Comparison of ENCODE assay signal across 14 mouse cellular contexts in genomic region chr5:128619987-128620386, GRCm38 (mm10). TPM values are rescaled to one million over a fixed set of nuclear protein-coding genes. Genes with fewer than 3 reads are reported as not detected.
DNase-seq lines count a peak whose midpoint lies in the region; ATAC-seq and TF ChIP-seq lines count a peak whose summit lies in the region.
"Had no signal": no experiment of that assay in that cellular context is flagged by ENCODE, and none has a peak within 500 bp of the region (broad histone marks: within the 10 kb centered on the region; RNA-seq: fewer than 3 reads in every experiment).

No protein-coding gene starts in this region.

- intact Hi-C loops in left cerebral cortex, postnatal 4 days (cut with DNase I): no loop called here
- intact Hi-C loops in heart, adult 2 months (cut with DNase I): no loop called here

- DNase-seq in left cerebral cortex, postnatal 4 days: peak; percentile 21
- no peak for DNase-seq in left cerebral cortex, adult 18-20 months (ENCODE audit: low spot score in 2 of 2)
- DNase-seq in embryo, embryonic 11 days: peak; percentile 69
- peak; percentile 63 for DNase-seq in midbrain, embryonic 14.5 days
- no peak for DNase-seq in heart, adult 2 months
- DNase-seq: cerebellum, adult 18-20 months; kidney, postnatal 4 days had no signal

- no peaks in the 10 kb centered on the region for H3K27me3 ChIP-seq in embryonic facial prominence, embryonic 12.5 days
- peaks cover 3% of the 10 kb centered on the region; the same call in 1 of the 2 replicates for H3K27me3 ChIP-seq in midbrain, embryonic 14.5 days (ENCODE audit: control insufficient read depth, insufficient read depth, low read length)
- H3K27me3 ChIP-seq in heart, adult 2 months (ENCODE audit: control insufficient read depth, insufficient read depth, low read length): no peaks in the 10 kb centered on the region

- H3K4me3 ChIP-seq in embryonic facial prominence, embryonic 12.5 days: no peak overlapping the region
- H3K4me3 ChIP-seq in midbrain, embryonic 14.5 days (replicated peaks; ENCODE audit: low read depth, low read length): no peak overlapping the region
- H3K4me3 ChIP-seq in heart, adult 2 months: no peak overlapping the region
- H3K4me3 ChIP-seq: hindbrain, embryonic 12.5 days; left cerebral cortex, adult 2 months had no signal

- H3K27ac ChIP-seq in embryonic facial prominence, embryonic 12.5 days: peak overlapping the region; percentile 84
- H3K27ac ChIP-seq in midbrain, embryonic 14.5 days (replicated peaks; ENCODE audit: low read depth, low read length): no peak overlapping the region
- H3K27ac ChIP-seq in heart, adult 2 months: no peak overlapping the region
- H3K27ac ChIP-seq: hindbrain, embryonic 12.5 days; left cerebral cortex, adult 2 months had no signal

- WGBS in embryonic facial prominence, embryonic 12.5 days: 7% methylated on average over 8 of the region's 8 CpGs
- 24% methylated on average over 8 of the region's 8 CpGs for WGBS in midbrain, embryonic 14.5 days
- WGBS in heart, adult 2 months: 55% methylated on average over 8 of the region's 8 CpGs

- TF ChIP-seq EP300 in heart, adult 2 months (IDR thresholded peaks at IDR 0.05; ENCODE audit: insufficient read depth, low read depth, low read length): no peak

- no peaks in the 10 kb centered on the region for H3K36me3 ChIP-seq in embryonic facial prominence, embryonic 12.5 days
- H3K36me3 ChIP-seq in midbrain, embryonic 14.5 days (ENCODE audit: control insufficient read depth, insufficient read depth, low read length): no peaks in the 10 kb centered on the region
- no peaks in the 10 kb centered on the region for H3K36me3 ChIP-seq in heart, adult 2 months (ENCODE audit: control insufficient read depth, insufficient read depth, low read length)
- H3K36me3 ChIP-seq: hindbrain, embryonic 12.5 days had no signal

- TF ChIP-seq POLR2A in heart, adult 2 months (IDR thresholded peaks at IDR 0.05; ENCODE audit: insufficient read depth, low read depth, low read length): no peak

- no peak for TF ChIP-seq CTCF in heart, adult 2 months (IDR thresholded peaks at IDR 0.05)

- H3K4me2 ChIP-seq in embryonic facial prominence, embryonic 12.5 days (replicated peaks): peak overlapping the region; percentile 31; the same call in 1 of the 2 replicates
- H3K4me2 ChIP-seq in midbrain, embryonic 14.5 days (ENCODE audit: low read length): no peak overlapping the region
- H3K4me2 ChIP-seq: heart, embryonic 11.5 days; hindbrain, embryonic 12.5 days had no signal

- no peaks in the 10 kb centered on the region for H3K9me3 ChIP-seq in embryonic facial prominence, embryonic 12.5 days
- no peaks in the 10 kb centered on the region for H3K9me3 ChIP-seq in midbrain, embryonic 14.5 days (ENCODE audit: control insufficient read depth, low read length)
- H3K9me3 ChIP-seq: hindbrain, embryonic 12.5 days had no signal

- H3K4me1 ChIP-seq in embryonic facial prominence, embryonic 12.5 days: peaks cover 42% of the 10 kb centered on the region
- peaks cover 14% of the 10 kb centered on the region for H3K4me1 ChIP-seq in midbrain, embryonic 14.5 days (ENCODE audit: control insufficient read depth, insufficient read depth, low read length)
- H3K4me1 ChIP-seq in heart, adult 2 months (ENCODE audit: control insufficient read depth, insufficient read depth, low read length): no peaks in the 10 kb centered on the region

- peak; percentile 38; the same call in 1 of the 2 replicates for ATAC-seq in embryonic facial prominence, embryonic 12.5 days (ENCODE audit: insufficient number of reproducible peaks, insufficient read depth, low FRiP score, low TSS enrichment)
- no peak for ATAC-seq in midbrain, embryonic 14.5 days (ENCODE audit: low FRiP score, low TSS enrichment)
- ATAC-seq in monocyte, adult 5-6 weeks (replicated peaks; ENCODE audit: insufficient number of reproducible peaks, low FRiP score, low TSS enrichment, poor library complexity, severe bottlenecking): no peak

- no peaks in the 10 kb centered on the region for H3K79me2 ChIP-seq in heart, adult 2 months (replicated peaks; ENCODE audit: control insufficient read depth, insufficient read depth, low read length)

- no peak overlapping the region for H3K9ac ChIP-seq in embryonic facial prominence, embryonic 12.5 days
- no peak overlapping the region for H3K9ac ChIP-seq in midbrain, embryonic 14.5 days (replicated peaks; ENCODE audit: low read length)
- no peak overlapping the region for H3K9ac ChIP-seq in heart, adult 2 months (ENCODE audit: low read depth, low read length)
- H3K9ac ChIP-seq: hindbrain, embryonic 12.5 days had no signal

RNA-seq across cellular contexts. Expression of gene Fzd10, which starts 19.3 kb away (rescaled TPM):
- 1 to 10 TPM; 3.0 TPM for total RNA-seq in left cerebral cortex, postnatal 4 days (2021)
- total RNA-seq in left cerebral cortex, adult 18-20 months (2021): 1 to 10 TPM; 1.7 to 1.8 TPM
- 8.1 and 8.2 TPM in 2 replicates for polyA plus RNA-seq in embryonic facial prominence, embryonic 12.5 days (2016; fragmentation: Nextera tagmentation; extraction: Ambion mirVana)
- 10.1 and 11.6 TPM in 2 replicates for polyA plus RNA-seq in midbrain, embryonic 14.5 days (2014; fragmentation: Nextera tagmentation; extraction: Ambion mirVana)
- not detected for total RNA-seq in heart, adult 2 months (2021)
- polyA plus RNA-seq in heart, adult 2 months (2012; rRNA removed): 0.09 and 0.12 TPM in 2 replicates
- not detected in 3 replicates for total RNA-seq in monocyte, adult 5-6 weeks (2017)
- total RNA-seq: neutrophil, adult 5-6 weeks had no signal
- polyA plus RNA-seq: liver, embryonic 16.5 days had no signal

Comparison
In these comparisons a context has a peak if more than half of its experiments do, and no peak if none do; other contexts are left out.
1. DNase-seq: peak in left cerebral cortex, postnatal 4 days (single experiment), embryo, embryonic 11 days (single experiment) and midbrain, embryonic 14.5 days (single experiment); none in left cerebral cortex, adult 18-20 months (0 of 2) and heart, adult 2 months (0 of 2).